Mouse (Mus musculus): ENCODE results near the gene Eif3g. TPM values are rescaled to one million over a fixed set of nuclear protein-coding genes. Genes with fewer than 3 reads are reported as not detected.

The Eif3g gene
- polyA plus RNA-seq, 1 experiment from 2014 or later, result 337 TPM

GRCm38 (mm10) chr9:20897736-20898510 lies 500 bp downstream of the Eif3g start:
- peaks cover 34% of the 10 kb centered on the region for H3K36me3 ChIP-seq
- H3K9me3 ChIP-seq, result no peaks in the 10 kb centered on the region
- 5% methylated on average over 31 of the region's 39 CpGs for whole genome bisulfite sequencing
- H3K4me1 ChIP-seq, result peaks cover 13% of the 10 kb centered on the region
- peak; percentile 22; the same call in 1 of the 2 replicates for ATAC-seq (ENCODE audit: insufficient number of reproducible peaks, insufficient read depth, low FRiP score, low TSS enrichment)
- peak overlapping the region; percentile 47; the same call in 1 of the 2 replicates for H3K27ac ChIP-seq
- H3K9ac ChIP-seq, result peak overlapping the region; percentile 96
- peak overlapping the region; percentile 96 for H3K4me2 ChIP-seq (replicated peaks)
- peak overlapping the region; percentile 97 for H3K4me3 ChIP-seq
- no peaks in the 10 kb centered on the region for H3K27me3 ChIP-seq

DNA sequence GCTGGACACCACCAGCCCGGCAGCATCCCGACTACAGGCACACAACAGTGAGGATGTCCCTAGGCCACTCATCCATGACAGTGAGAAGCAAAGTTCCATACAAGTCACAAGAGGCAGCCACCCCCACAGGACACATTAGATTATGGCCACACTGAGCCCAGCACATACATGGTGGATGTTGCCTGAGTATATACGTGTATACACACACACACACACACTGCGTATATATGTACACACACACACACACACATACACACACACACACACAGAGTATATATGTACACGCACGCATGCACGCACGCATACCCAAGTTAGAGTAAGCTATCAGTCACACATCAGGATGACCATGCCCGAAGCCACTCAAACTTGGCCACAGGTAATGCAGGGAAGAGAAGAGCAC lies 3.0 kb downstream of the Eif3g start:
- Histone ChIP-seq H3K36me3 (peaks cover 60% of the 10 kb centered on the region), H3K9ac (no peak overlapping the region), H3K27ac (no peak overlapping the region), H3K9me3 (no peaks in the 10 kb centered on the region), H3K4me2 (replicated peaks) (no peak overlapping the region), H3K4me3 (no peak overlapping the region), H3K4me1 (peaks cover 13% of the 10 kb centered on the region), H3K27me3 (no peaks in the 10 kb centered on the region)
- 92% methylated on average over 9 of the region's 9 CpGs for WGBS
- ATAC-seq (ENCODE audit: insufficient number of reproducible peaks, insufficient read depth, low FRiP score, low TSS enrichment), result no peak

- Histone ChIP-seq H3K27ac (no peak overlapping the region), H3K9ac (no peak overlapping the region), H3K4me1 (peaks cover 14% of the 10 kb centered on the region), H3K27me3 (no peaks in the 10 kb centered on the region), H3K9me3 (no peaks in the 10 kb centered on the region), H3K4me3 (no peak overlapping the region), H3K36me3 (peaks cover 67% of the 10 kb centered on the region), H3K4me2 (replicated peaks) (no peak overlapping the region)
- ATAC-seq (ENCODE audit: insufficient number of reproducible peaks, insufficient read depth, low FRiP score, low TSS enrichment), result no peak
- 91% methylated on average over 15 of the region's 15 CpGs for WGBS
Measured at GRCm38 (mm10) chr9:20894629-20895028, 3.8 kb downstream of the Eif3g start.

DNA sequence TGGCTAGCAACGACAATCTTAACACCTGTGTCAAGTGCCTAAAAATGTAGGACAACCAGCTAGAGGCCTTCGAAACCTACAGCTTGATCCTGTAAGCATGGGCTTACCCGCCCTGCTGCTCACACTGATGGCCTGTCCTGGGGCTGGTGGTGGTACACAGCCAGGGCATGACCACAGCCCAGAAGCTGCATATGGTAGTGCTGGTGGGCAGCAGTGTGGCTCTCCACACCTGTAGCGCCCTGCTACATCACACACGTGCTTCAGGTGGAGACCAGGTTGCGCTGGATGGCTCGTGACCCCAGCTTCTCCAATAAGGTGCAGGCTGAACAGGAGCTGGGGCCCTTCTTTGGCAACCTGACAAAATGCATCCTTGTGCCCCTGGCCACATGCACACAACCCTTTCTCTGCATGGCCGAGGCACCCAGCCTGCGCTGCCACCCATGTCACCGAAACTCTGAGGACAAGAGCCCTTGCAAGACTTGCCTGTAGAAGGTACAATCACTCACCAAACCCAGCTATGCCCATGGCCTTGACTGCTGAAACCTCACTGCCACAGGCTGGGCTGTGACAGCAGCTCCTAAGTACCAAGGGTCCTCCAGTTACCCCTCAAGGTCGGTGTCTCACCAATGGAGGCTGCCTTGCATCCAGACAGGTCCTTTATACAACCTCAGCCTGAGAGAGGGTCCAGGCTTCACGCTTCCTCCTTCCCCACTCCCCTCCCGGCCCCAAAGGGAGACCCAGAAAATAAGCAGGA lies 4.7 kb downstream of the Eif3g start:
- H3K9me3 ChIP-seq, result no peaks in the 10 kb centered on the region
- peaks cover 18% of the 10 kb centered on the region for H3K4me1 ChIP-seq
- no peak for ATAC-seq (ENCODE audit: insufficient number of reproducible peaks, insufficient read depth, low FRiP score, low TSS enrichment)
- WGBS, result 87% methylated on average over 13 of the region's 13 CpGs
- H3K9ac ChIP-seq, result no peak overlapping the region
- H3K27me3 ChIP-seq, result no peaks in the 10 kb centered on the region
- H3K4me3 ChIP-seq, result no peak overlapping the region
- peaks cover 70% of the 10 kb centered on the region for H3K36me3 ChIP-seq
- no peak overlapping the region for H3K4me2 ChIP-seq (replicated peaks)
- 0 out of 2 replicates have a peak overlapping the region, but pooled peaks have one; percentile 24 for H3K27ac ChIP-seq

DNA sequence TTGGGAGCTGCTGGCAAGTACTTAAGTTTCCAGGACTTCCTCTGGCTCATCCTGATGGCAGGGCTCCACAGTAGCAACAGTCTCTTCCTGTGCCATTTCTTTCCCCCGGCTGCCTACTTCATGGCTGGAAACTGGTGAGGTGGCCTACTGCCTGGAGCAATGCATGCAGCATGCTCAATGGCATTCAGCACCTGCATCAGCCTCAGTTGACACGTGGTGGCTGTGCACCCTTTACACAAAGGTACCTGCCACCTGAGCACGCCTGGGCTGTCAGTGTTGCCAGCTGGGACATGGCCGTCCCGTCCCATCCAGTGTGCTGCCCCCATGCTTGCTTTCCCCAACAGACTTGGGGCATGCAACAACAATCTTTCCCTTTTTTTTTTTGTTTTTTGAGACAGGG lies 5.4 kb downstream of the Eif3g start:
- ATAC-seq (ENCODE audit: insufficient number of reproducible peaks, insufficient read depth, low FRiP score, low TSS enrichment), result no peak
- Histone ChIP-seq H3K27me3 (no peaks in the 10 kb centered on the region), H3K36me3 (peaks cover 70% of the 10 kb centered on the region), H3K9me3 (no peaks in the 10 kb centered on the region), H3K27ac (no peak overlapping the region), H3K4me1 (peaks cover 20% of the 10 kb centered on the region), H3K4me3 (no peak overlapping the region), H3K4me2 (replicated peaks) (no peak overlapping the region), H3K9ac (no peak overlapping the region)
- 64% methylated on average over 5 of the region's 5 CpGs for WGBS

GRCm38 (mm10) chr9:20892104-20892653 lies 6.2 kb downstream of the Eif3g start:
- H3K27ac ChIP-seq, result no peak overlapping the region
- WGBS, result 72% methylated on average over 5 of the region's 5 CpGs
- H3K9me3 ChIP-seq, result no peaks in the 10 kb centered on the region
- no peak overlapping the region for H3K4me3 ChIP-seq
- H3K4me1 ChIP-seq, result peaks cover 13% of the 10 kb centered on the region
- H3K4me2 ChIP-seq (replicated peaks), result no peak overlapping the region
- peaks cover 70% of the 10 kb centered on the region for H3K36me3 ChIP-seq
- no peak overlapping the region for H3K9ac ChIP-seq
- H3K27me3 ChIP-seq, result no peaks in the 10 kb centered on the region
- no peak for ATAC-seq (ENCODE audit: insufficient number of reproducible peaks, insufficient read depth, low FRiP score, low TSS enrichment)

GRCm38 (mm10) chr9:20891339-20892103 lies 6.9 kb downstream of the Eif3g start:
- WGBS, result 82% methylated on average over 26 of the region's 26 CpGs
- H3K9ac ChIP-seq, result no peak overlapping the region
- H3K27me3 ChIP-seq, result no peaks in the 10 kb centered on the region
- H3K9me3 ChIP-seq, result no peaks in the 10 kb centered on the region
- H3K27ac ChIP-seq, result no peak overlapping the region
- ATAC-seq (ENCODE audit: insufficient number of reproducible peaks, insufficient read depth, low FRiP score, low TSS enrichment), result no peak
- no peak overlapping the region for H3K4me3 ChIP-seq
- peaks cover 70% of the 10 kb centered on the region for H3K36me3 ChIP-seq
- H3K4me2 ChIP-seq (replicated peaks), result no peak overlapping the region
- peaks cover 7% of the 10 kb centered on the region for H3K4me1 ChIP-seq

DNA sequence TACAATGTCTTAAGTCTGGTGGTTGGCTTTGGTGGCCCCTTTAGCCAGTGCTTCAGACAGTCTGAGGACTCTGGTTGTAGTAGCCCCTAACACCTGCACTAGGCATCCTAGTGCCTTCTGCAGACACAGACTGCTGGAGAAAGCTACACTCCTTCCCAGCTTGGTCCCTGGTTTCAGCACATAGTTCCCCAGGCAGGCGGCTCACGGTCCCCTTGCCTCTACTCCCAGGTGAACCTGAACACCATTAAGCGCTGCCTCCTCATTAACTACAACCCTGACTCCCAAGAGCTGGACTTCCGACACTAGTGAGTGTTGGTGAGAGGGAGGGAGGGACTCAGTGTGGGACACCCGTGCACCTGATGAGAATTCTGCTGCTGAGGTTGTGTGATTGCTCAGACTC lies 8.0 kb downstream of the Eif3g start:
- Histone ChIP-seq H3K27me3 (no peaks in the 10 kb centered on the region), H3K36me3 (peaks cover 60% of the 10 kb centered on the region), H3K4me2 (replicated peaks) (no peak overlapping the region), H3K4me1 (peaks cover 7% of the 10 kb centered on the region), H3K9ac (no peak overlapping the region), H3K9me3 (no peaks in the 10 kb centered on the region), H3K4me3 (no peak overlapping the region), H3K27ac (no peak overlapping the region)
- ATAC-seq (ENCODE audit: insufficient number of reproducible peaks, insufficient read depth, low FRiP score, low TSS enrichment), result no peak
- WGBS, result 88% methylated on average over 5 of the region's 5 CpGs

- Histone ChIP-seq H3K9ac (no peak overlapping the region), H3K9me3 (no peaks in the 10 kb centered on the region), H3K4me1 (peaks cover 7% of the 10 kb centered on the region), H3K4me3 (peak overlapping the region; percentile 97; the same call in 1 of the 2 replicates), H3K36me3 (peaks cover 51% of the 10 kb centered on the region), H3K27me3 (no peaks in the 10 kb centered on the region), H3K27ac (no peak overlapping the region), H3K4me2 (replicated peaks) (peak overlapping the region; percentile 85)
- WGBS, result 82% methylated on average over 29 of the region's 29 CpGs
- no peak for ATAC-seq (ENCODE audit: insufficient number of reproducible peaks, insufficient read depth, low FRiP score, low TSS enrichment)
Measured at GRCm38 (mm10) chr9:20889185-20890141, 9.0 kb downstream of the Eif3g start.

DNA sequence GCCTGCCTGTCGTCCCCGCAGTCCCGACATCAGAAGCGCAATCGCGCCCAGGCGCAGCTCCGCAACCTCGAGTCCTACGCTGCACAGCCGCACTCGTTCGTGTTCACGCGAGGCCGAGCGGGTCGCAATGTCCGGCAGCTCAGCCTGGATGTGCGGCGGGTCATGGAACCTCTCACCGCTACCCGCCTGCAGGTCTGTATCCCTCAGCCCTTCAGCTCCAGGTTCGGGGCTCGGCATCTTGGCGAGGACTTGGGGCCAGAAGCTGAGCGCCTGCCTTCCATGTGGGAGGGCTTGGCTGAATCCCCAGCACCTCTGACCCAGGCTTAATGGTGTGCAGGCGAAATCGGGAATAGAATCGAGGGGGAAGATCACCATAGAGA lies 10.0 kb downstream of the Eif3g start:
- Histone ChIP-seq H3K36me3 (peaks cover 40% of the 10 kb centered on the region), H3K9me3 (no peaks in the 10 kb centered on the region), H3K4me2 (replicated peaks) (peak overlapping the region; percentile 85), H3K4me3 (peak overlapping the region; percentile 97), H3K27me3 (no peaks in the 10 kb centered on the region), H3K27ac (peak overlapping the region; percentile 93), H3K9ac (peak overlapping the region; percentile 85), H3K4me1 (peaks cover 7% of the 10 kb centered on the region)
- peak; percentile 11; the same call in 1 of the 2 replicates for ATAC-seq (ENCODE audit: insufficient number of reproducible peaks, insufficient read depth, low FRiP score, low TSS enrichment)
- WGBS, result under 1% methylated on average over 30 of the region's 30 CpGs

Data from embryonic facial prominence, embryonic 12.5 days (tissue).